Mouse (Mus musculus) midbrain, embryonic 14.5 days (tissue): Measurements from ENCODE around the gene Med17. TPM values are rescaled to one million over a fixed set of nuclear protein-coding genes. Genes with fewer than 3 reads are reported as not detected.
"Not testable (repeated sequence)": the region's sequence is repeated elsewhere in the genome, so short reads cannot be mapped to it uniquely, and the experiment has no call there.

Source experiments
- ATAC-seq: fragments of 200-750 bp; cut with Nextera tagmentation; 2 replicates; pipeline ENCODE4 v1.8.0; 2017; ENCODE audit warnings: moderate number of reproducible peaks, moderate library complexity; ENCODE audit not compliant: low FRiP score, low TSS enrichment
- DNase-seq: peaks from one replicate; pipeline ENCODE4 v3.0.0-alpha.2; 2015
- H3K27ac ChIP-seq: fragments of 300-500 bp; sonication (generic); replicated peaks from 2 replicates; pipeline ENCODE4 v1.5.1; 2014; ENCODE audit warnings: mild to moderate bottlenecking, low read depth, low read length, moderate library complexity
- H3K27me3 ChIP-seq: fragments of 300-500 bp; sonication (generic); 2 replicates; pipeline ENCODE4 v1.6.1; 2014; ENCODE audit warnings: low read length, control low read depth, mixed read lengths; ENCODE audit not compliant: control insufficient read depth, insufficient read depth
- H3K36me3 ChIP-seq: fragments of 300-500 bp; sonication (generic); 2 replicates; pipeline ENCODE4 v1.6.1; 2014; ENCODE audit warnings: low read length, control low read depth; ENCODE audit not compliant: control insufficient read depth, insufficient read depth
- H3K4me1 ChIP-seq: fragments of 300-500 bp; sonication (generic); 2 replicates; pipeline ENCODE4 v1.6.1; 2014; ENCODE audit warnings: mild to moderate bottlenecking, antibody characterized with exemption, low read length, control low read depth; ENCODE audit not compliant: control insufficient read depth, insufficient read depth
- H3K4me2 ChIP-seq: fragments of 300-500 bp; sonication (generic); 2 replicates; pipeline ENCODE4 v1.6.1; 2014; ENCODE audit warnings: mild to moderate bottlenecking, low read length, moderate library complexity
- H3K4me3 ChIP-seq: fragments of 300-500 bp; sonication (generic); replicated peaks from 2 replicates; pipeline ENCODE4 v1.5.1; 2014; ENCODE audit warnings: low read depth, low read length
- H3K9ac ChIP-seq: fragments of 300-500 bp; sonication (generic); replicated peaks from 2 replicates; pipeline ENCODE4 v1.6.1; 2014; ENCODE audit warnings: mild to moderate bottlenecking, low read length, moderate library complexity
- H3K9me3 ChIP-seq: fragments of 300-500 bp; sonication (generic); 2 replicates; pipeline ENCODE4 v1.6.1; 2016; ENCODE audit warnings: low read length, control low read depth, mixed read lengths; ENCODE audit not compliant: control insufficient read depth
- WGBS: fragments of 180-500 bp; shearing (Covaris S2); extraction: QIAGEN DNeasy Blood & Tissue Kit; methylation state at CpG from one replicate; pipeline ENCODE4 v1.1.7; 2014; 5-methylcytosine and 5-hydroxymethylcytosine counted together
- polyA plus RNA-seq: library from polyadenylated mRNA; unstranded; fragments of >200 nt; fragmentation: Nextera tagmentation; extraction: Ambion mirVana; gene quantifications from 2 replicates; pipeline ENCODE4 v1.2.1, GENCODE M21; 2014

The Med17 gene
- polyA plus RNA-seq, 1 experiment from 2014 or later: 43.4 TPM

DNA sequence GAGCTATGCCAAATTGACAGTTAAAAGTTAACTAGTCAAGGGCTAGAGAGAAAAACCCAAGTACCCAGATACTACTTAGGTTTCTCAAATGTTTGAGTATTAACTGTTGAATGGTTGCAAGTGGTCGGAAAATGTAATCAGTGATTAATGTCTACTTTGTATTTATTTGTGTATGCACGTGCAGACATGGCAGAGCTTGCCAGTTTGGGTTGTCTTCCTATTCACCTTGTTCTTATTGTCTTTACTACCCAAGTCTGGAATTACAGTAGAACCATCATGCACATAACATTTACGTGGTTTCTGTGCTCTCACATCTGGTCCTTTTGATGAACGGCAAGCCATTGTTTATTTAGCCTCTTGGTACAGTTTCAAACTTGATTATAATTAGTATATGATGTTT, 29.7 kb upstream of the Med17 start:
- H3K27ac ChIP-seq: no peak overlapping the region
- H3K4me2 ChIP-seq: no peak overlapping the region
- H3K4me1 ChIP-seq: peaks cover 30% of the 10 kb centered on the region
- DNase-seq (no peak), ATAC-seq (no peak)
- WGBS: 87% methylated on average over 4 of the region's 4 CpGs
- H3K4me3 ChIP-seq: no peak overlapping the region
- H3K9me3 ChIP-seq: no peaks in the 10 kb centered on the region
- no peaks in the 10 kb centered on the region for H3K27me3 ChIP-seq
- H3K36me3 ChIP-seq: peaks cover 59% of the 10 kb centered on the region
- H3K9ac ChIP-seq: no peak overlapping the region

DNA sequence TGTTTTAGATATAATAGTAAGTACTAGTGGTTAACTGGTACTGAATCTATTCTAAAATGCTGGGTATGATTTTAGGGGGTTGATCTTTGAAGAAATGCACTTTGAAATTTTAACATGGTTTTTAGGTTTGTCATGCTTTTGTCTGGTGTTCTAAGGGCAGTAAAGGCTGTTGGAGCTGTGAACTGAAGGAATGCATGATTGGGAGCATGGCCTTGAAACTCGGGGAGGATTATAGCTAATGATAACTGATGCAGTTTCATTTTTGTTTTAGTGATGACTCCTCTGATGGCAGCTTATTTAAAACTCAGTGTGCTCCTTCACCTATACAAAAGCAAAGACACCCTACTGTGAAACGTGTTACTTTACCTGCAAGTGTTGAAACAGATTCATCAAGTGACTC, 28.5 kb upstream of the Med17 start:
- H3K4me2 ChIP-seq: no peak overlapping the region
- no peaks in the 10 kb centered on the region for H3K9me3 ChIP-seq
- ATAC-seq (no peak), DNase-seq (no peak)
- no peaks in the 10 kb centered on the region for H3K27me3 ChIP-seq
- H3K36me3 ChIP-seq: peaks cover 48% of the 10 kb centered on the region
- H3K27ac ChIP-seq: no peak overlapping the region
- peaks cover 30% of the 10 kb centered on the region for H3K4me1 ChIP-seq
- WGBS: 52% methylated on average over 2 of the region's 2 CpGs
- no peak overlapping the region for H3K4me3 ChIP-seq
- no peak overlapping the region; the same call in 1 of the 2 replicates for H3K9ac ChIP-seq

DNA sequence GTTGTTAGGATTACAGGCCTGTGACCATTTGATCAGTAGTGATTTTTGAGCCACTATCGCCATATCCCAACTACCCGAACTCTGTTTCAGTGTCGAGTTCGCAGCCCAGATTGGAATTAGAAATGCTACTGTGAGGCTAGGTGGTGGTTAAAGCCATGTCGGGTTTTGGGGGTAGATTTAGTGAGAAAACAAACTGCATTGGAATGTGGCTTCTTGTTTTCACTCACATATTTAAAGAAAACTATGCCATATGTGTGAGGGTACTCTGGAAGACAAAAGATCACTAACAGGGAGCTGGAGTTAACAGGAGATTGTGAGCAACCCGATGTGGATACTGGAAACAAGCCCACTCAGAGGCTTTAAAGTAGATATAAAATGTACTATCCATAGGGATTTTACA, 27.5 kb upstream of the Med17 start:
- H3K4me1 ChIP-seq: peaks cover 30% of the 10 kb centered on the region
- no peak overlapping the region for H3K27ac ChIP-seq
- H3K9me3 ChIP-seq: no peaks in the 10 kb centered on the region
- H3K9ac ChIP-seq: peak overlapping the region; percentile 88; the same call in 1 of the 2 replicates
- ATAC-seq (no peak), DNase-seq (no peak)
- 10% methylated on average over 6 of the region's 6 CpGs for WGBS
- H3K27me3 ChIP-seq: no peaks in the 10 kb centered on the region
- peak overlapping the region; percentile 86 for H3K4me3 ChIP-seq
- H3K4me2 ChIP-seq: peak overlapping the region; percentile 90
- peaks cover 38% of the 10 kb centered on the region for H3K36me3 ChIP-seq

DNA sequence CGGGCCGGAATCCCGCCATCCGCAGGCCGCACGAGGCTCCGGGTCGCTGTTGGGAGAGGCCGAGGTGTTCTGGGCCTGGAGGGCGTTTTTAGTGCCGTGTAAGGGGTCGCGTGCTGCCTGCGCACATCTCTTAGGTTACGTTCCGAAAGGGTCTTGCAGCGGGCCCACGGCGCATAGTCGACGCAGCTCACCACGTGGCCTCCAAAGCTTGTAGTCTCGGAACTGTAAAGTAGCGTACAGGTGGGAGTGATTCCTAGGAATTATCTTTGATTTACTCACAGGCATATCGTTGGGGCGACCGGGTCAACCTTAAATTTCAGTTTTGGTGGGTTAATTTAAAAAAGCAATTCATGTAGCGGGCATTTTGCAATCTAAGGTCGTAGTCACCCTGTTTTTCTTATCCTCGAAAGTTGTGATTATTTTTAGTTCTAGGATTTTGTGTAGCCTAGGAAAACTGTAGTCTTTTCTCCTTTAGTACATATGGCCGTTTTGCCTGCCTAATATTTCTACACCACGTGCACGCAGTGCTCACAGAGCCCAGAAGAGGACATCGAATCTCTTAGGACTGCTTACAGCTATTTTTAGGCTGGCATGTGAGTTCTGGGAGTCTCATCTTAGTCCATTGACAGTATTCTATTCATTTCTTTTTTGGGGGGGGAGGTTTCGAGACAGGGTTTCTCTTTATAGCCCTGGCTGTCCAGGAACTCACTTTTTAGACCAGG, 26.8 kb upstream of the Med17 start, which contains the start of gene 4931406C07Rik:
TSS of gene 4931406C07Rik (minus strand) at position 51 of the 722 bp plus-strand sequence.
- peak within 1 kb of the TSS; percentile 88 for H3K9ac ChIP-seq
- ATAC-seq (peak; percentile 88), DNase-seq (peak; percentile 73)
- H3K4me1 ChIP-seq: peaks cover 30% of the 10 kb centered on the region
- no peaks in the 10 kb centered on the region for H3K9me3 ChIP-seq
- H3K27me3 ChIP-seq: no peaks in the 10 kb centered on the region
- peaks cover 31% of the 10 kb centered on the region for H3K36me3 ChIP-seq
- WGBS: under 1% methylated on average over 35 of the region's 35 CpGs
- peak within 1 kb of the TSS; percentile 86 for H3K4me3 ChIP-seq
- H3K4me2 ChIP-seq: peak within 1 kb of the TSS; percentile 90
- H3K27ac ChIP-seq: peak within 1 kb of the TSS; percentile 91

DNA sequence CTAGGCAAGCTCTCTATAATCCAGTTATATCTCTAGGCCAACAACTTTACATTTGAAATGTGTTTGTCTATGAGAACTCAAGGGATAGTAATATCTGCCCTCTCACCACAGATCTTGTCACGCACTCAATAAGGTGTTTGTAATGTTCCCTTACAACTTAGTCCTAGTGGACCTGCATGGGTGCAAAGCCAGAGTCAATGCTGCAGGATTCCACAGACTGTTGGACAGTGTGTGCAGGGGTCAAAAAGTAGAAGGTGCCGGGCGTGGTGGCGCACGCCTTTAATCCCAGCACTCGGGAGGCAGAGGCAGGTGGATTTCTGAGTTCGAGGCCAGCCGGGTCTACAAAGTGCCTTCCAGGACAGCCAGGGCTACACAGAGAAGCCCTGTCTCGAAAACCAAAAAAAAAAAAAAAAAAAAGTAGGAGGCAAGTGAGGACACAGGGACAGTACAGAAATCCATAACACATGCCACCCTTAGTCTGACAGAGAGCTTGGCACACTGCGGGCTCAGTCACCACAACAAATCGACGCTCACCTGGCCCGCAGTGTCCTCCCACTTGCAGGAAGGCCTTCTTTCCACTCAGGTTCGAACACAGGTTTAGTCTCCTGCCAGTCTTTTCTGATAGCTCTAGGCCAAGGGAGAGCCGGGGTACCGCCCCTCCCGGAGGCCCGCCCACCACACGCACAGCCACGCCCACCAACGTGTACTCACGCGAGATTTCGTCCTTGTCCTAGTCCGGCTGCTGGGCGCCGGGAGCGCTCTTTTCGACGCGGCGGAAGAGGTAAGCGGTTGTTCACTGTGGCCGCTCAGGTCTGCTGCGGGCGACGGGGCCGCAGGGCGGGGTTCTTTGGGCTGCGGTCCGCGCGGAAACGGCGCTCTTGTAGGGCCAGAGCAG, 26.0 kb upstream of the Med17 start, which contains the start of gene Taf1d:
TSS of gene Taf1d (plus strand) at position 712 of the 895 bp plus-strand sequence.
- H3K9ac ChIP-seq: peak within 1 kb of the TSS; percentile 88
- peaks cover 30% of the 10 kb centered on the region for H3K4me1 ChIP-seq
- H3K27me3 ChIP-seq: no peaks in the 10 kb centered on the region
- peaks cover 24% of the 10 kb centered on the region for H3K36me3 ChIP-seq
- H3K4me2 ChIP-seq: peak within 1 kb of the TSS; percentile 90
- H3K27ac ChIP-seq: peak within 1 kb of the TSS; percentile 91
- H3K9me3 ChIP-seq: no peaks in the 10 kb centered on the region
- ATAC-seq: peak; percentile 98
- peak; percentile 97 for DNase-seq
- H3K4me3 ChIP-seq: peak within 1 kb of the TSS; percentile 86
- 13% methylated on average over 45 of the region's 45 CpGs for WGBS

DNA sequence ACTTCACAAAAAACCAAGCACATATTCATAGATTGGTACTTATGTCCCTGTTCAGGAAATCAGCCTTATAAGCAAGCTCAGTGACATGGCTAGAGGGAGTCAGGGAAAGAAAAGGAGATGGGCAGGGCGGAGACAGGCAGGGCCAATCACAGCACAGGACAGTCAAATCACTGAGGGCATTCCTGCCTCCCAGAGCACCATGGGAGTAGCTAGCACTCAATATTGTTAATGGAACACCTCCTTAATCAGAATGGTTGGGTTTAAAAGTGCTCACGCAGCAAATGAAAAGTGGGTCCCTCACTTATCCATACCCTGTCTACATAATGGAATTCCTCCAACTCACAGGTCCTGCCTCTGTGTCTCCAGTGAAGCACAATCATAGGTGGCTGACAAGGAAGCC, 23.1 kb upstream of the Med17 start:
- 73% methylated on average over 2 of the region's 2 CpGs for WGBS
- no peaks in the 10 kb centered on the region for H3K27me3 ChIP-seq
- no peak overlapping the region for H3K9ac ChIP-seq
- H3K4me3 ChIP-seq: no peak overlapping the region
- DNase-seq (no peak), ATAC-seq (no peak)
- H3K27ac ChIP-seq: no peak overlapping the region
- H3K4me2 ChIP-seq: no peak overlapping the region
- H3K9me3 ChIP-seq: no peaks in the 10 kb centered on the region
- H3K4me1 ChIP-seq: peaks cover 19% of the 10 kb centered on the region
- no peaks in the 10 kb centered on the region for H3K36me3 ChIP-seq

DNA sequence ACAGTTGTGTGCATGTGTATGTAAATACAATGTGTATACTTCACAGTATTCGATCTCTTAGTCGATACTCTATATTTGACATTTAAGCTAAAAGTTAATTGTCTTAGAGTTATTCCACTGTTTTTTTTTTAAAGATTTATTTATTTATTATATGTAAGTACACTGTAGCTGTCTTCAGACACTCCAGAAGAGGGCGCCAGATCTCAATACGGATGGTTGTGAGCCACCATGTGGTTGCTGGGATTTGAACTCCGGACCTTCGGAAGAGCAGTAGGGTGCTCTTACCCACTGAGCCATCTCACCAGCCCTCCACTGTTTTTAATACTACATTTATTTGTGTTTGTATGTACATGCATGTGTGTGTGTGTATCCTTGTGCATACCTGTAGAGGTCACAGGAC, 22.3 kb upstream of the Med17 start:
- H3K27me3 ChIP-seq, H3K4me3 ChIP-seq, DNase-seq, H3K36me3 ChIP-seq, H3K27ac ChIP-seq, H3K9me3 ChIP-seq, H3K4me2 ChIP-seq, ATAC-seq, H3K9ac ChIP-seq: not testable (repeated sequence)
- 85% methylated on average over 6 of the region's 6 CpGs for WGBS
- H3K4me1 ChIP-seq: peaks cover 10% of the 10 kb centered on the region

DNA sequence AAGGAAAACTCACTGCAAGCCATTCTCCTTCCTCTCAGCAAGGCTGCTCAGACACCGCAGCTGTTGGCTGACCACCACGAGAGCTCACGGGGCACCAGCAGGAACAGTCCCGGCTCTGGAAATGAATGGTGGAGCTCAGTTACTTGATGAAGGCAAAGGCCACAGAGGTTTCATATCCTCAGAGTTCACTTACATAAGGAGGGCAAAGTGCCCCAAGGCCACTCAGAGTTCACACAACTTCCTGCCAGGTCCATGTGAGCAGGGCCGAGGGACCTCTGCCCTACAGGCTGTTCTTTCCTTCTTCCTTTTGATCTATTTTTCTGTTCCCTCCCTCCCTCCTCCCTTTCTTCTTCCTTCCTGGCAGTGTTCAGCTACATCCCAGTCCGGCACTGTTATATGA, 21.7 kb upstream of the Med17 start:
- Histone ChIP-seq H3K4me1 (peaks cover 6% of the 10 kb centered on the region; the same call in 1 of the 2 replicates), H3K4me2 (no peak overlapping the region), H3K9me3 (no peaks in the 10 kb centered on the region), H3K9ac (no peak overlapping the region), H3K36me3 (0 out of 2 replicates have a peak, but pooled peaks cover 6% of the 10 kb centered on the region), H3K4me3 (no peak overlapping the region), H3K27ac (no peak overlapping the region), H3K27me3 (no peaks in the 10 kb centered on the region)
- DNase-seq (no peak), ATAC-seq (no peak)
- 57% methylated on average over 6 of the region's 6 CpGs for WGBS
